Mouse (Mus musculus) midbrain, embryonic 16.5 days (tissue): Measurements from ENCODE around the gene Angpt4. TPM values are rescaled to one million over a fixed set of nuclear protein-coding genes. Genes with fewer than 3 reads are reported as not detected.

ENCODE experiments used
- ATAC-seq: fragments of 200-750 bp; cut with Nextera tagmentation; 2 replicates; pipeline ENCODE4 v1.8.0; 2017; ENCODE audit warnings: moderate TSS enrichment
- H3K27ac ChIP-seq: fragments of 300-500 bp; sonication (generic); 2 replicates; pipeline ENCODE4 v1.5.1; 2014; ENCODE audit warnings: mild to moderate bottlenecking, low read length, mixed read lengths
- H3K27me3 ChIP-seq: fragments of 300-500 bp; sonication (generic); 2 replicates; pipeline ENCODE4 v1.6.1; 2014; ENCODE audit warnings: low read depth, low read length, mixed read lengths; ENCODE audit not compliant: control insufficient read depth, insufficient read depth
- H3K36me3 ChIP-seq: fragments of 300-500 bp; sonication (generic); 2 replicates; pipeline ENCODE4 v1.6.1; 2014; ENCODE audit warnings: mild to moderate bottlenecking, low read length, moderate library complexity, mixed read lengths; ENCODE audit not compliant: control insufficient read depth, insufficient read depth
- H3K4me1 ChIP-seq: fragments of 300-500 bp; sonication (generic); 2 replicates; pipeline ENCODE4 v1.6.1; 2014; ENCODE audit warnings: mild to moderate bottlenecking, low read length, mixed read lengths; ENCODE audit not compliant: control insufficient read depth, insufficient read depth
- H3K4me2 ChIP-seq: fragments of 300-500 bp; sonication (generic); 2 replicates; pipeline ENCODE4 v1.6.1; 2014; ENCODE audit warnings: mild to moderate bottlenecking, low read length, mixed read lengths
- H3K4me3 ChIP-seq: fragments of 300-500 bp; sonication (generic); 2 replicates; pipeline ENCODE4 v1.5.1; 2014; ENCODE audit warnings: low read depth, mild to moderate bottlenecking, low read length, moderate library complexity, mixed read lengths
- H3K9ac ChIP-seq: fragments of 300-500 bp; sonication (generic); 2 replicates; pipeline ENCODE4 v1.6.1; 2014; ENCODE audit warnings: low read depth, low read length, mixed read lengths
- H3K9me3 ChIP-seq: fragments of 300-500 bp; sonication (generic); replicated peaks from 2 replicates; pipeline ENCODE4 v1.6.1; 2014; ENCODE audit warnings: mild to moderate bottlenecking, low read length, mixed read lengths; ENCODE audit not compliant: control insufficient read depth, poor library complexity, severe bottlenecking
- WGBS: fragments of 180-500 bp; shearing (Covaris S2); extraction: QIAGEN DNeasy Blood & Tissue Kit; methylation state at CpG from one replicate; pipeline ENCODE4 v1.1.7; 2014; 5-methylcytosine and 5-hydroxymethylcytosine counted together
- polyA plus RNA-seq: library from polyadenylated mRNA; unstranded; fragments of >200 nt; fragmentation: Nextera tagmentation; extraction: Ambion mirVana; gene quantifications from 2 replicates; pipeline ENCODE4 v1.2.1, GENCODE M21; 2015

Gene Angpt4
- polyA plus RNA-seq: 0.14 and 0.30 TPM in 2 replicates

DNA sequence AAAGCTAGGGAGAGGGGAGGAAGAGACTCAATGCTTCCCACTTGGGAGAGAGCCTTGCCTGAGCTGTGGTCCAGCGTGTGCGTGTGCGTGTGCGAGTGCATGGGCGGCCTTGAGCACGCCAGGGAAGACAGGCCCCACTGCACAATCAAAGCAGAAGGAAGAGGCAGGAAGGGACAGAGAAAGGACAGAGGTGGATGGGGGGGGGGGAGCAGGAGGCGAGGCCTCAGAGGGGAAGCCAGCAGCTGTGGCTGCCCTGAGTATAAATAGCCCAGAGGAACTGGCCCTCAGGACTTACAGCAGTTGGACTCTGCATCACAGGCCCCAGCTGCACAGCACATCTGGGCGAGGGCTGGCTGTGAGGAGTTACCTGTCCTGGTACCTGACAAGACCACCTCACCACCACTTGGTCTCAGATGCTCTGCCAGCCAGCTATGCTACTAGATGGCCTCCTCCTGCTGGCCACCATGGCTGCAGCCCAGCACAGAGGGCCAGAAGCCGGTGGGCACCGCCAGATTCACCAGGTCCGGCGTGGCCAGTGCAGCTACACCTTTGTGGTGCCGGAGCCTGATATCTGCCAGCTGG, at the start of gene Angpt4:
TSS of gene Angpt4 (plus strand) at position 292 of the 582 bp plus-strand sequence.
- 66% methylated on average over 12 of the region's 13 CpGs for WGBS
- Histone ChIP-seq H3K4me1 (no peaks in the 10 kb centered on the region), H3K27ac (no peak within 1 kb of the TSS), H3K36me3 (no peaks in the 10 kb centered on the region), H3K4me3 (no peak within 1 kb of the TSS), H3K27me3 (no peaks in the 10 kb centered on the region), H3K4me2 (no peak within 1 kb of the TSS), H3K9me3 (no peaks in the 10 kb centered on the region), H3K9ac (no peak within 1 kb of the TSS)
- no peak for ATAC-seq

DNA sequence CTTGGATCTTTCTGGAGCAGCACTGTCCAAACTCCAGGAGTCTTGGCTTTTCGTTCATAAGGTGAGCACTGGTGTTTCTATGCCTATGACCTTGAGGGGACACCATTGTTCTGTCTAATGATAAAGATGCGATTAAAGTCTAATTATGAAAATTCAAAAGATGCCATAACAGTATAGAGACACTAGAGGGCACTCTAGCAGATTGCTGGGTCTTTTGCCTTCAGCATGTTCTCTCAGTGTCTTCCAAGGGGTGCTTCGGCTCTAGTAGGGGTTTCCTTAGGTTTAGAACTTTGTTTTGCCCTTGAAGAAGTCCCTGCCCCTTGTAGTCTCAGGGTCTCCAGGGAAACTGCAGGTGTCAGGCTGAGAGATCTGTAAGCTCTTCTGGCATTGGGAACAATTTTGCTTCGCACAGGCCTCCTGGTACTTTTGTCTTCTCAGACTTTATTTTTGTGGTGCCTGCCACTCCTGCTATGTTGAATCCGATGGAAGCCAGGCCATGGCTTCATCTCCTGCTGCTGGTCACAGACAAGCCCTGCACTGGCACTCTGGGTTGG, 48.7 kb upstream of the Angpt4 start:
- no peak for ATAC-seq
- H3K9me3 ChIP-seq: no peaks in the 10 kb centered on the region
- no peaks in the 10 kb centered on the region for H3K4me1 ChIP-seq
- H3K27me3 ChIP-seq: no peaks in the 10 kb centered on the region
- no peak overlapping the region for H3K4me3 ChIP-seq
- H3K9ac ChIP-seq: no peak overlapping the region
- no peaks in the 10 kb centered on the region for H3K36me3 ChIP-seq
- no peak overlapping the region for H3K4me2 ChIP-seq
- 48% methylated on average over 5 of the region's 5 CpGs for WGBS
- no peak overlapping the region for H3K27ac ChIP-seq

DNA sequence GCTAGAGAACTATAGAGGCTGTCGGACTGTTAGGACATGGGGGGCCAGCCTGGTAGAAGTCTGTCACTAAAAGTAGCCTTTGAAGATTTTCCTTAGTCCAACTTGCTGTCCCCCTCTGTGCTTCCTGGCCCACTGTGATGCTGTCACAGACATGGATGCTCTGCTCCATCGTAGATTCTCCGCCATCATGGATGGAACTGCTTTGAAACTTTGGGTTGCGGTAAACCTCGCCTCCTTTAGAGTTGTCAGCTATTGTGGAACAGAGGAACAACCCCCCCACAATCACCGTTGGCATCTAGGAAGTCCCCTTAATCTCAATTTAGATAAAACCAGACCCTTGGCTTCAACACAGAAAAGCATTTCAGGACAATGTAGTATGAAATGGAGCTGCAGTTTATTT, 46.1 kb upstream of the Angpt4 start:
- Histone ChIP-seq H3K9ac (no peak overlapping the region), H3K4me2 (no peak overlapping the region), H3K9me3 (no peaks in the 10 kb centered on the region), H3K27me3 (no peaks in the 10 kb centered on the region), H3K4me3 (no peak overlapping the region), H3K4me1 (no peaks in the 10 kb centered on the region), H3K36me3 (no peaks in the 10 kb centered on the region), H3K27ac (no peak overlapping the region)
- WGBS: 90% methylated on average over 6 of the region's 6 CpGs
- ATAC-seq: no peak

DNA sequence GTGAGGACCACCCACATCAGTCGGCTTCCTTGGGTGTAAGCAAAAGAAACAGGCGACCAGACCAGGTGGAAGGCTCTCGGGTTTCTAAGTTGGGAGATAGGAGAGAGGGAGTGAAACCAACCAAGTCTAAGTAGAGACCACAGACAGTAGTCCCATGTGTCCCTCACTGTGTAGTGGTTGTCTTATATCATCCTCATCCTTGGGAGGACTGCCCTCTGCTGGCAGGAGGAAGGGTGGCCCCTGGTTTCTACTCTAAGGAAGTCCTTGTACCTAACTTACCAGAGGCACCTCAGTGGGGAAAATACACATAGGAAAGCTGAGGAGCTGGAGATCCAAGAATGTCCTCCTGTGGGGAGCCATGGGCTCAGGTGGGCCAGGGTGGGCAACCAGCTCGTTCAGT, 44.5 kb upstream of the Angpt4 start:
- Histone ChIP-seq H3K9ac (no peak overlapping the region), H3K9me3 (no peaks in the 10 kb centered on the region), H3K4me3 (no peak overlapping the region), H3K27ac (no peak overlapping the region), H3K27me3 (no peaks in the 10 kb centered on the region), H3K4me2 (no peak overlapping the region), H3K36me3 (no peaks in the 10 kb centered on the region), H3K4me1 (no peaks in the 10 kb centered on the region)
- 0 out of 2 replicates have a peak, but pooled peaks have one; percentile 33 for ATAC-seq
- WGBS: 37% methylated on average over 4 of the region's 4 CpGs

DNA sequence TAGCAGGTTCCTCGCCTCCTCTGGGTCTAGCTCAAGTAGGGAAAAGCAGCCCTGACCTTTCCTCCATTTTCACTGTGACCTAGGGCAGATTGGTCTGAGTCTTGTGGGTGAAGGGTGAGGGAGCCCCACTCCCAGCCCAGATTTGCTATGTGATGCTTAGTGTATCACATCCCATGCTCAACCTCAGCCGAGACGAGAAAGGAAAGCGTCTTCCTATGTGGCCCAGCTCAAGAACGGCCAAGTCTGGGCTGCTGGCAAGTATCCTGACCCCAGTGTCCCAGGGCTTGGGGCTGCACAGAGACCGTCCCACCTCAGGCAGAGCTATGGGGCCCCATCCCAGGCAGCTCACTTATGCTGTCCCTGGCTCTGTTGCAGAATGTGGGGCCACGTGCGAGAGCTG, 42.8 kb upstream of the Angpt4 start:
- no peak overlapping the region for H3K4me3 ChIP-seq
- ATAC-seq: no peak; the same call in 1 of the 2 replicates
- no peaks in the 10 kb centered on the region for H3K36me3 ChIP-seq
- 85% methylated on average over 8 of the region's 8 CpGs for WGBS
- H3K4me1 ChIP-seq: no peaks in the 10 kb centered on the region
- no peaks in the 10 kb centered on the region for H3K27me3 ChIP-seq
- no peak overlapping the region for H3K9ac ChIP-seq
- no peaks in the 10 kb centered on the region for H3K9me3 ChIP-seq
- H3K4me2 ChIP-seq: no peak overlapping the region
- H3K27ac ChIP-seq: no peak overlapping the region

DNA sequence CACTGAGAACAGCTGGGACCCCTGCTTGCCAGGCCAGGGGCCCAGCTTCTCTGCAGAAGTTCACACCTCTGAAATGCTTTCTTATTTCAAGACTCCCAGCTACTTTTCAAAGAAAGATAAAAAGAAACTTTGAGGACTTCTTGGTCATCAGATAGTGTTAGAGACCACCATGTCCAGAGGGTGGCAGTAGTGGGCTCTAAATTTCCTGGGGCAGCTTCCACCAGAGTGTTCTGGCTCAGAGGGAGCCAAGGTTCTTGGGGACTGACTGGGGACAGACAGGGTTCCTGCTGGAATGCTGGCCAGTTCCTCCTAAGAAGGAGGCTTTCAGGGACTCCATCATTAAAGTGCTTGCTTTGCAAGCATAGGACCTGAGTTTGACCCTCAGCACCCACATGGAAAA, 36.5 kb upstream of the Angpt4 start:
- H3K4me1 ChIP-seq: no peaks in the 10 kb centered on the region
- ATAC-seq: no peak
- no peaks in the 10 kb centered on the region for H3K36me3 ChIP-seq
- H3K9ac ChIP-seq: no peak overlapping the region
- H3K9me3 ChIP-seq: no peaks in the 10 kb centered on the region
- no peak overlapping the region for H3K4me2 ChIP-seq
- H3K27me3 ChIP-seq: no peaks in the 10 kb centered on the region
- H3K27ac ChIP-seq: no peak overlapping the region
- H3K4me3 ChIP-seq: no peak overlapping the region

DNA sequence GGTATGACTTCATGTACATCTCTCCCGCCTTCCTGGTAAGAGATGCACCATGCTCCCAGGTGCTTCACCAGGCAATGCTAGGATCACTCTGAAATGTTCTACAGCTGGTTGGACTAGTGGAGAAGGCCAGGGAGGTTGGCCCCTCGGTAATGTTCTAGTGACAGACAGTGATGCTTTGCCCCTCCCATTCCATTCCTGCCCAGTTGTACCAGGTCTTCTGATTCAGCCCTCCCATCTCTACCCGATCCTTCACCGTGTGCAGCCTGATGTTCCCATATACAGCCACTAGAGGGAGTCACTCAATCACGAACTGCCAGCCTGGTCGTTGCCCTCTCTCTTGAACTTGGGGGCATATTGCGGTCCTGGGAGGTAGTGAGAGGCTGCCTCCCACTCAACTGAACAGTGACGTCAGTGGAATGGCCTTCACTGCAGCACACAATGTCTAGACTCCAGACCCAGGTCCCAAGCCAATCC, 35.0 kb upstream of the Angpt4 start:
- H3K4me2 ChIP-seq: no peak overlapping the region
- no peaks in the 10 kb centered on the region for H3K4me1 ChIP-seq
- no peaks in the 10 kb centered on the region for H3K27me3 ChIP-seq
- peak; percentile 72 for ATAC-seq
- whole genome bisulfite sequencing: 14% methylated on average over 8 of the region's 8 CpGs
- no peak overlapping the region for H3K9ac ChIP-seq
- H3K4me3 ChIP-seq: no peak overlapping the region
- no peaks in the 10 kb centered on the region for H3K9me3 ChIP-seq
- no peak overlapping the region for H3K27ac ChIP-seq
- H3K36me3 ChIP-seq: no peaks in the 10 kb centered on the region

DNA sequence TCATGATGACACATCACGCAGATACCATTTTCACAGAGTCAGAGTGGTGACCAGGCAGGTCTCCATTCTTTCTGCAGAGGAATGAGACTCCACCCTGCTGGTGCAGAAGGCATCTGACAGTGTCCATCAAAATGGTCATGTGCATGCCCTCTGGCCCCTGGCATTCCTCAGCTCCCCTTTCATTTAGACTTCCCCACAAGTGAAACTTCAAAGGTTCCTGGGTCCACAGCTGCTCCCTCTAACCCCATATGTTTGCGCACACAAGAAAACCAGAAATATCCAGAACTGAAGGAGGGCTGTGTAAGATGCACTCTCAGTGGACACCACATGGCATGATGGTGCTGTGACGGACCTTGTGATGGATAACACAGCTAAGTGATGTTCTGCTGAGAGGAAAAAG, 32.4 kb upstream of the Angpt4 start:
- WGBS: 78% methylated on average over 3 of the region's 3 CpGs
- Histone ChIP-seq H3K9ac (no peak overlapping the region), H3K4me1 (no peaks in the 10 kb centered on the region), H3K4me2 (no peak overlapping the region), H3K27ac (no peak overlapping the region), H3K27me3 (no peaks in the 10 kb centered on the region), H3K36me3 (no peaks in the 10 kb centered on the region), H3K9me3 (no peaks in the 10 kb centered on the region), H3K4me3 (no peak overlapping the region)
- ATAC-seq: no peak

DNA sequence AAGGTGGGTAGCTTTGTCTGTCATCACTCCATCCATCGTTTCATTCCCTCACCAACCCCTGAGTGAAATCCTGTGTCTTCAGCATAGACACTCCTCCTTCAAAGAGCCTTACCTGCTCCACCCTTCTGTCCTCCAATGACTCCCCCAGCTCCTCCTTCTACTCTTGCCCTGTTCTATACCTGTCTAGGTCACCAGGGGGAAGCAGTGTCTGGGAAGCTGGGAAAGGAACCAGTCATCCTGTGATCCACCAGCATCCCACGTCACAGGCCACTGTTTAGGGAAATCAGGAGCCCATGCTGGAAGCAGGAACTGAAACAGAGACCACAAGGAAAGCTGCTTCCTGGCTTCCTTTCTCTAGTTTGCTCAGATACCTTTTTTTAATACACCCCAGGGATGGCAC, 31.2 kb upstream of the Angpt4 start:
- no peak overlapping the region for H3K4me2 ChIP-seq
- no peak overlapping the region for H3K27ac ChIP-seq
- WGBS: 65% methylated on average over 2 of the region's 2 CpGs
- no peaks in the 10 kb centered on the region for H3K27me3 ChIP-seq
- no peak overlapping the region for H3K9ac ChIP-seq
- no peaks in the 10 kb centered on the region for H3K4me1 ChIP-seq
- H3K9me3 ChIP-seq: no peaks in the 10 kb centered on the region
- H3K4me3 ChIP-seq: no peak overlapping the region
- no peaks in the 10 kb centered on the region for H3K36me3 ChIP-seq
- ATAC-seq: no peak
